Mouse (Mus musculus): ENCODE results near the gene Olfr804. TPM values are rescaled to one million over a fixed set of nuclear protein-coding genes. Genes with fewer than 3 reads are reported as not detected.

The Olfr804 gene
- 0.35 TPM in 1 of 2 replicates, not detected in the other for polyA plus RNA-seq (2011; ENCODE audit: insufficient read depth, insufficient read length, low replicate concordance, missing spikeins)

DNA sequence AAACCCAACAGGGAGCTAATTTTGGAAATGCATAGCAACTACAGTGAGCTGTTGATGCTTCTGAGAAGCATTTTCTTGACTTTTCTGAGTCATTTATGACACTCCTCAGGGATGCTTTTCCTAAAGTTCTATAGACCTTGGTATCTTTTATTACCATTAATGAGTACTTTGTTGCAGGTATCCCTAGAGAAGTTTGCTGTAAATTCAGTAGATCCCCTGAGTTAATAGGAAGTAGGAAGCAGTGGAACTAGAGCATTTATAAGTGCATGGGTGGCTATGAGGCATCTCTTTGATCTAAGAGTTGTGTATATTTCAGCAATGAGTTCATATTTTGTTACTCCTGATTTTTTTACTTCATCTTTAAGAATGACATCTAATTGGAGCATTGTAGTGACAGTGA, at the start of gene Olfr804:
Gene Olfr804 (plus strand): TSS at position 301 of the 400 bp plus-strand sequence.
- TF ChIP-seq POLR2A (IDR thresholded peaks at IDR 0.05; ENCODE audit: borderline replicate concordance, control insufficient read depth, low read depth, low read length): no peak
- TF ChIP-seq CTCF (IDR thresholded peaks at IDR 0.05; ENCODE audit: control insufficient read depth, insufficient read depth, low read length): no peak
- Histone ChIP-seq H3K4me1 (ENCODE audit: control insufficient read depth, insufficient read depth, low read length) (no peaks in the 10 kb centered on the region), H3K4me3 (replicated peaks; ENCODE audit: control insufficient read depth, low read depth, low read length) (no peak within 1 kb of the TSS), H3K27ac (ENCODE audit: control insufficient read depth, insufficient read depth, low read depth, low read length, poor library complexity) (no peak within 1 kb of the TSS)

GRCm38 (mm10) chr10:129657394-129657793, 45.6 kb upstream of the Olfr804 start, which contains the start of gene Olfr800:
Gene Olfr800 (plus strand): TSS chr10:129657694.
- Histone ChIP-seq H3K4me3 (replicated peaks; ENCODE audit: control insufficient read depth, low read depth, low read length) (no peak within 1 kb of the TSS), H3K27ac (ENCODE audit: control insufficient read depth, insufficient read depth, low read depth, low read length, poor library complexity) (no peak within 1 kb of the TSS), H3K4me1 (ENCODE audit: control insufficient read depth, insufficient read depth, low read length) (no peaks in the 10 kb centered on the region)
- no peak for TF ChIP-seq CTCF (IDR thresholded peaks at IDR 0.05; ENCODE audit: control insufficient read depth, insufficient read depth, low read length)
- TF ChIP-seq POLR2A (IDR thresholded peaks at IDR 0.05; ENCODE audit: borderline replicate concordance, control insufficient read depth, low read depth, low read length): no peak

- 67% methylated on average over 1 of the region's 1 CpGs for WGBS
Measured at GRCm38 (mm10) chr10:129673765-129674164, 29.2 kb upstream of the Olfr804 start, which contains the start of gene Olfr801. Gene Olfr801 (minus strand): TSS chr10:129673865.

DNA sequence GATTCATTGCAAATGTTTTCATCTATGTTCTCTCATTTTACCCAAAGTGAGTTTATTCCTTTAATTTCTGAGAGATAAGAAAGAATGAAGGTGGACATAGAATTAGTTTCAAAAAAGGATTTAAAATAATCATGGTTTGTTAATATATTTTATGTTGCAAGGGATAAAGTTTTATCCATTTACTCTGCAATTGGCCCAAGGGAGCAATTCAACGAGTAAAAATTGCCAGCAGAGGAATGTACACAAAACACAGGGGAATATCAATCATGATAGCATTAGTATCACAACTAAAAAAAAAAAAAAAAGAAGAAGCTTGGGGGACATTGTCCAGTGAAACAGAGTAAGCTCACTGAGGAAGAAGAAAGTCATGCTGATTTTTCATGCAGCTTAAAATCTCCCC, 14.9 kb upstream of the Olfr804 start, which contains the start of gene Olfr802:
Gene Olfr802 (minus strand): TSS at position 101 of the 400 bp plus-strand sequence.
- WGBS: 65% methylated on average over 1 of the region's 1 CpGs
- no peak within 1 kb of the TSS for H3K27ac ChIP-seq (ENCODE audit: control insufficient read depth, insufficient read depth, low read depth, low read length, poor library complexity)
- no peaks in the 10 kb centered on the region for H3K4me1 ChIP-seq (ENCODE audit: control insufficient read depth, insufficient read depth, low read length)
- TF ChIP-seq POLR2A (IDR thresholded peaks at IDR 0.05; ENCODE audit: borderline replicate concordance, control insufficient read depth, low read depth, low read length) (no peak), CTCF (IDR thresholded peaks at IDR 0.05; ENCODE audit: control insufficient read depth, insufficient read depth, low read length) (no peak)
- H3K4me3 ChIP-seq (replicated peaks; ENCODE audit: control insufficient read depth, low read depth, low read length): no peak within 1 kb of the TSS

More at GRCm38 (mm10) chr10:129673765-129674164, 29.2 kb upstream of the Olfr804 start, which contains the start of gene Olfr801:
- H3K27ac ChIP-seq (ENCODE audit: control insufficient read depth, insufficient read depth, low read depth, low read length, poor library complexity): no peak within 1 kb of the TSS
- TF ChIP-seq CTCF (IDR thresholded peaks at IDR 0.05; ENCODE audit: control insufficient read depth, insufficient read depth, low read length) (no peak), POLR2A (IDR thresholded peaks at IDR 0.05; ENCODE audit: borderline replicate concordance, control insufficient read depth, low read depth, low read length) (no peak)
- H3K4me3 ChIP-seq (replicated peaks; ENCODE audit: control insufficient read depth, low read depth, low read length): no peak within 1 kb of the TSS
- no peaks in the 10 kb centered on the region for H3K4me1 ChIP-seq (ENCODE audit: control insufficient read depth, insufficient read depth, low read length)

- Histone ChIP-seq H3K4me3 (replicated peaks; ENCODE audit: control insufficient read depth, low read depth, low read length) (no peak within 1 kb of the TSS), H3K4me1 (ENCODE audit: control insufficient read depth, insufficient read depth, low read length) (no peaks in the 10 kb centered on the region), H3K27ac (ENCODE audit: control insufficient read depth, insufficient read depth, low read depth, low read length, poor library complexity) (no peak within 1 kb of the TSS)
- TF ChIP-seq CTCF (IDR thresholded peaks at IDR 0.05; ENCODE audit: control insufficient read depth, insufficient read depth, low read length) (no peak), POLR2A (IDR thresholded peaks at IDR 0.05; ENCODE audit: borderline replicate concordance, control insufficient read depth, low read depth, low read length) (no peak)
- WGBS: 58% methylated on average over 2 of the region's 2 CpGs
Measured at GRCm38 (mm10) chr10:129694186-129694585, 8.8 kb upstream of the Olfr804 start, which contains the start of gene Olfr803. Gene Olfr803 (minus strand): TSS chr10:129694286.

DNA sequence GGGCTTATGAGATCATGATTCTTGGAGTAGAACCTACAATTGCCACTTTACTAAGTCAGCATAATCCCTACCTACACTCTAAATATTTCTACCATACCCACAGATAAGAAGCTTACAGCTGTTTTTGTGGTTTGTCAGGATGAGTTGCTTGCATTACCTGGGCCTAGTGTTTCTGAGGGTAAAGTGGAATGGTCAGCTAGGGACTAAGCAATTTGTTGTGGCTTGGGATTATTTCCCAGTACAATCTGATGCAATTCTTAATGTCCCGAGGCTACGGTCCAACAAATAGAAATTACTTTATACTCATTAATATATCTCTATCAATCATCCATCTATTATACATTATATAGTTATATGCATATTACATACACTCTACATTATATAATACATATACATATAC, 26.3 kb downstream of the Olfr804 start, which contains the start of gene Olfr805:
Gene Olfr805 (minus strand): TSS at position 101 of the 400 bp plus-strand sequence.
- no peak for TF ChIP-seq POLR2A (IDR thresholded peaks at IDR 0.05; ENCODE audit: borderline replicate concordance, control insufficient read depth, low read depth, low read length)
- no peak for TF ChIP-seq CTCF (IDR thresholded peaks at IDR 0.05; ENCODE audit: control insufficient read depth, insufficient read depth, low read length)
- WGBS: 87% methylated on average over 2 of the region's 2 CpGs
- Histone ChIP-seq H3K4me1 (ENCODE audit: control insufficient read depth, insufficient read depth, low read length) (no peaks in the 10 kb centered on the region), H3K4me3 (replicated peaks; ENCODE audit: control insufficient read depth, low read depth, low read length) (no peak within 1 kb of the TSS), H3K27ac (ENCODE audit: control insufficient read depth, insufficient read depth, low read depth, low read length, poor library complexity) (no peak within 1 kb of the TSS)

GRCm38 (mm10) chr10:129741821-129742220, 38.8 kb downstream of the Olfr804 start, which contains the start of gene Olfr806:
Gene Olfr806 (minus strand): TSS chr10:129741921.
- TF ChIP-seq CTCF (IDR thresholded peaks at IDR 0.05; ENCODE audit: control insufficient read depth, insufficient read depth, low read length) (no peak), POLR2A (IDR thresholded peaks at IDR 0.05; ENCODE audit: borderline replicate concordance, control insufficient read depth, low read depth, low read length) (no peak)
- H3K27ac ChIP-seq (ENCODE audit: control insufficient read depth, insufficient read depth, low read depth, low read length, poor library complexity): no peak within 1 kb of the TSS
- H3K4me3 ChIP-seq (replicated peaks; ENCODE audit: control insufficient read depth, low read depth, low read length): no peak within 1 kb of the TSS
- H3K4me1 ChIP-seq (ENCODE audit: control insufficient read depth, insufficient read depth, low read length): no peaks in the 10 kb centered on the region

- WGBS: 80% methylated on average over 1 of the region's 1 CpGs
- Histone ChIP-seq H3K4me3 (replicated peaks; ENCODE audit: control insufficient read depth, low read depth, low read length) (no peak within 1 kb of the TSS), H3K4me1 (ENCODE audit: control insufficient read depth, insufficient read depth, low read length) (no peaks in the 10 kb centered on the region), H3K27ac (ENCODE audit: control insufficient read depth, insufficient read depth, low read depth, low read length, poor library complexity) (no peak within 1 kb of the TSS)
- TF ChIP-seq CTCF (IDR thresholded peaks at IDR 0.05; ENCODE audit: control insufficient read depth, insufficient read depth, low read length): no peak
- no peak for TF ChIP-seq POLR2A (IDR thresholded peaks at IDR 0.05; ENCODE audit: borderline replicate concordance, control insufficient read depth, low read depth, low read length)
Measured at GRCm38 (mm10) chr10:129757693-129758092, 54.7 kb downstream of the Olfr804 start, which contains the start of gene Olfr807. Gene Olfr807 (minus strand): TSS chr10:129757793.

Other genes with a start within 250 kb of the Olfr804 start
- gene Olfr787, start 241.3 kb upstream of the Olfr804 start, polyA plus RNA-seq (2011; ENCODE audit: insufficient read depth, insufficient read length, low replicate concordance, missing spikeins): 0.70 TPM in 1 of 2 replicates, not detected in the other
- not detected in 2 replicates for gene Olfr788, start 232.2 kb upstream of the Olfr804 start, polyA plus RNA-seq (2011; ENCODE audit: insufficient read depth, insufficient read length, low replicate concordance, missing spikeins)
- not detected in 2 replicates for gene Olfr789, start 218.5 kb upstream of the Olfr804 start, polyA plus RNA-seq (2011; ENCODE audit: insufficient read depth, insufficient read length, low replicate concordance, missing spikeins)
- gene Olfr790, start 204.7 kb upstream of the Olfr804 start, polyA plus RNA-seq (2011; ENCODE audit: insufficient read depth, insufficient read length, low replicate concordance, missing spikeins): not detected in 2 replicates
- not detected in 2 replicates for gene Olfr791, start 181.4 kb upstream of the Olfr804 start, polyA plus RNA-seq (2011; ENCODE audit: insufficient read depth, insufficient read length, low replicate concordance, missing spikeins)
- not detected in 2 replicates for gene Olfr792, start 164.0 kb upstream of the Olfr804 start, polyA plus RNA-seq (2011; ENCODE audit: insufficient read depth, insufficient read length, low replicate concordance, missing spikeins)
- gene Olfr794, start 135.6 kb upstream of the Olfr804 start, polyA plus RNA-seq (2011; ENCODE audit: insufficient read depth, insufficient read length, low replicate concordance, missing spikeins): not detected in 2 replicates
- not detected in 2 replicates for gene Olfr796, start 90.6 kb upstream of the Olfr804 start, polyA plus RNA-seq (2011; ENCODE audit: insufficient read depth, insufficient read length, low replicate concordance, missing spikeins)
- not detected in 2 replicates for gene Olfr798, start 75.3 kb upstream of the Olfr804 start, polyA plus RNA-seq (2011; ENCODE audit: insufficient read depth, insufficient read length, low replicate concordance, missing spikeins)
- not detected in 2 replicates for gene Olfr799, start 65.7 kb upstream of the Olfr804 start, polyA plus RNA-seq (2011; ENCODE audit: insufficient read depth, insufficient read length, low replicate concordance, missing spikeins)
- not detected in 2 replicates for gene Olfr800, start 45.5 kb upstream of the Olfr804 start, polyA plus RNA-seq (2011; ENCODE audit: insufficient read depth, insufficient read length, low replicate concordance, missing spikeins)
- not detected in 2 replicates for gene Olfr801, start 29.3 kb upstream of the Olfr804 start, polyA plus RNA-seq (2011; ENCODE audit: insufficient read depth, insufficient read length, low replicate concordance, missing spikeins)
- gene Olfr802, start 15.0 kb upstream of the Olfr804 start, polyA plus RNA-seq (2011; ENCODE audit: insufficient read depth, insufficient read length, low replicate concordance, missing spikeins): not detected in 2 replicates
- gene Olfr803, start 8.9 kb upstream of the Olfr804 start, polyA plus RNA-seq (2011; ENCODE audit: insufficient read depth, insufficient read length, low replicate concordance, missing spikeins): not detected in 2 replicates
- gene Olfr805, start 26.2 kb downstream of the Olfr804 start, polyA plus RNA-seq (2011; ENCODE audit: insufficient read depth, insufficient read length, low replicate concordance, missing spikeins): 0.61 TPM in 1 of 2 replicates, not detected in the other
- gene Olfr806, start 38.7 kb downstream of the Olfr804 start, polyA plus RNA-seq (2011; ENCODE audit: insufficient read depth, insufficient read length, low replicate concordance, missing spikeins): not detected in 2 replicates
- not detected in 2 replicates for gene Olfr807, start 54.6 kb downstream of the Olfr804 start, polyA plus RNA-seq (2011; ENCODE audit: insufficient read depth, insufficient read length, low replicate concordance, missing spikeins)
- gene Olfr808, start 62.3 kb downstream of the Olfr804 start, polyA plus RNA-seq (2011; ENCODE audit: insufficient read depth, insufficient read length, low replicate concordance, missing spikeins): not detected in 2 replicates
- not detected in 2 replicates for gene Olfr809, start 71.4 kb downstream of the Olfr804 start, polyA plus RNA-seq (2011; ENCODE audit: insufficient read depth, insufficient read length, low replicate concordance, missing spikeins)
- not detected in 2 replicates for gene Olfr810, start 91.7 kb downstream of the Olfr804 start, polyA plus RNA-seq (2011; ENCODE audit: insufficient read depth, insufficient read length, low replicate concordance, missing spikeins)
- not detected in 2 replicates for gene Olfr811, start 101.2 kb downstream of the Olfr804 start, polyA plus RNA-seq (2011; ENCODE audit: insufficient read depth, insufficient read length, low replicate concordance, missing spikeins)
- not detected in 2 replicates for gene Olfr812, start 142.9 kb downstream of the Olfr804 start, polyA plus RNA-seq (2011; ENCODE audit: insufficient read depth, insufficient read length, low replicate concordance, missing spikeins)
- not detected in 2 replicates for gene Olfr813, start 152.2 kb downstream of the Olfr804 start, polyA plus RNA-seq (2011; ENCODE audit: insufficient read depth, insufficient read length, low replicate concordance, missing spikeins)
- not detected in 2 replicates for gene Olfr814, start 176.6 kb downstream of the Olfr804 start, polyA plus RNA-seq (2011; ENCODE audit: insufficient read depth, insufficient read length, low replicate concordance, missing spikeins)
- not detected in 2 replicates for gene Olfr815, start 202.7 kb downstream of the Olfr804 start, polyA plus RNA-seq (2011; ENCODE audit: insufficient read depth, insufficient read length, low replicate concordance, missing spikeins)
- not detected in 2 replicates for gene Olfr816, start 212.4 kb downstream of the Olfr804 start, polyA plus RNA-seq (2011; ENCODE audit: insufficient read depth, insufficient read length, low replicate concordance, missing spikeins)
- not detected in 2 replicates for gene Olfr818, start 245.9 kb downstream of the Olfr804 start, polyA plus RNA-seq (2011; ENCODE audit: insufficient read depth, insufficient read length, low replicate concordance, missing spikeins)

Measured in bone marrow, adult 2 months (tissue).